ENCODE assay signal across 1 mouse cellular context in genomic region chr5:125400903-125401302, GRCm38 (mm10).
A peak's percentile ranks its signal among the peaks of the same experiment; 100 is the strongest.
TF ChIP-seq lines count a peak whose summit lies in the region.

No protein-coding gene starts in this region.

TF ChIP-seq in CH12.LX, 34 proteins besides CTCF, POLR2A, EP300 and RAD21:
- TF ChIP-seq ELF1 (IDR thresholded peaks at IDR 0.05; ENCODE audit: low read depth, low read length) (no peak), IRF4 (IDR thresholded peaks at IDR 0.05; ENCODE audit: low read depth, low read length) (0 out of 2 replicates have a peak, but pooled peaks have one; percentile 9), TCF12 (IDR thresholded peaks at IDR 0.05; ENCODE audit: low read depth, low read length) (no peak), ZNF384 (IDR thresholded peaks at IDR 0.05; ENCODE audit: low read depth, low read length) (peak; percentile 86)
